Mouse (Mus musculus): ENCODE data around the gene Mns1.
A peak's percentile ranks its signal among the peaks of the same experiment; 100 is the strongest.
"Not testable (repeated sequence)": the region's sequence is repeated elsewhere in the genome, so short reads cannot be mapped to it uniquely, and the experiment has no call there.

Mns1 gene

DNA sequence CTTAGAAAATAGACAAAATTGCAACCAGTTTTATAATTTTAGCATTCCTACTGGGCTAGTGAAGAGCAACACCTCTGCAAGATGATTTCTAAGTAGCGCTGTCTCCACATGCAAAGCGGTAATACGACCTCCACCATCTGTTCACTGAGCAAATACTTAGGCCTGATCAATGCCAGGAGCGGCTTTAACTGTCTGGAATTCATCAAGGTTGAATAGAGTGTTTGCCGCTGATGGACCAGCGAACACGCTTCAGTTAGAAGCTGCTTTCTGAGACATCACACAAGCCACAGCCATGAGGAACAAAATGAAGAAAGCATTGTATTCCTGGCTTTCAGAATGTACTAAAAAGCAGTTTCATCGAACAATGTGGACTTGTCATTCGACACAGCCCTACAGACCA, 2.9 kb upstream of the Mns1 start:
- peak; percentile 34 for DNase-seq

DNA sequence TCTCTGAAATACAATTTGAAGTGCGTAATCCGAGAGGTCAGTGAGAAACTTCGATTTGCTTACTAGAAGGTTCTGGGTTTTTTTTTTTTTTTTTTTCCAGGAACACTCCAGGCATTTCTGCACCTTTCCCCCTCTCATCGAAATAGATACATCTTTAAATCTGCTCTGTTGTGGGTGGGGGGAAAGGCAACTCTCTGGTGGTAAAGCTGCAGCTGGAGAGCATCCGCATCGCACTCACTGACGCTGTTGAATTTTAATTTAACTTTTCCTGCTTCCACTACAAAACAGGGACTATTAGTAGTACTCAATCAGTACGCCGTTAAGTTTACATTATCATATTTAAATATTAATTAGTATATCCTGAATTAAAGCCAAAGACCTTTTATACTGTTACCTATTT, 938 bp downstream of the Mns1 start:
- no peak for DNase-seq

DNA sequence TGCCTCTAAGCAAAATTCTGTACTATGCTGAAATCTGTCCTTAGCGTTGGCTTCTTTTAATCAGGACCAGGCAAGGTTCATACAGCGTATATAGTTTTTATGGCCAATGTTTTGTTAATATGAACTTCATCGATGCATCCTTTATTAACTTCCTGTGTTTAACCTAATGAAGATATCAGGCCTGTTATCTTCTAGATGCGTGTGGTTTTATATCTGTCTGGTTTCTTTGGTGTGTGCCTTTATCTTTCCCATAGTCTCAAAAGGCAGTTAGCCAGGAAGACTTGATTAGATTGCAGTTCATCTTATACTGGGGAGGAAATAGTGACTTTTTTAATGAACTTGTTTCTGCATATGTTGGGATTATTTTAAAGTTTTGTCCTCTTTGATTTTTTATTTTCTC, 2.5 kb downstream of the Mns1 start:
- no peak for DNase-seq

GRCm38 (mm10) chr9:72440948-72441926, 3.4 kb downstream of the Mns1 start:
- DNase-seq = no peak

DNA sequence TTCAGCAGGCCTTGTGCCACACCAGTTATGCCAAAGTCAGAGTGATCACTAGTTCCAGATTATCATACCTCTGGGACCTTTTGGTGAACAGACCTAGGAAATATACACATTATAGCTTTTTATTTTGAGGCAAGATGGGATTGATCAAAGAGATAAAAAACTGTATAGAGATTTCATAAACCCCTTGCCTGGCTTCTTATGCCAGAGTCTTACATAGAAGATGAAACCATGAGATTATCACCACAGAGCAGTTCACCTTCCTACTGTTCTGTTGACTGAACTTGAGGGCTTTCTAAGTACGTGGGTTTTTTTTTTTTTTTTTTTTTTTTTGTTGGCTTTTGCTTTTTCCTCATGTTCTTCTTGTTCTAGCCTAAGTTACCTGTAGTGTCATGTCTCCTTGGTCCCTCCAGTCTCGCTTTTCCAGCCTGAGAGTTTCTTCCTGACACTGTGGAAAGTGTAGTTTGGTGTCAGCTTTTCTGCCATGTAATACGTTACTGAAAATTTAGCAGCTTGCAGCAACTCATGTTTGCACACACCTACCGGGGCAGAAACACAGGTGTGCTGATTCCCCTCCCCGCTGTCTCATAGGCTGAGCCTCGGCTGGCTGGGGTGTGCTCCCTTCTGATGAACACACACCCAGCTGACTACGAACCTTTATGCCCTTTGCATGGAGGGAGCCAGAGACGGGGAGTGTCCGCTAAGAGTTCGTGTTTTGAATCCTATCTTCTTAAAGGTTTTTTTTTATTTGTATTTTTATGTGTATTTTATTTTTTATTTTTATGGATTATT, 4.3 kb downstream of the Mns1 start:
- no peak for DNase-seq

- peak; percentile 45 for DNase-seq
Observed at GRCm38 (mm10) chr9:72448026-72448425, 10.2 kb downstream of the Mns1 start.

- DNase-seq = no peak
Observed at GRCm38 (mm10) chr9:72449367-72449766, 11.6 kb downstream of the Mns1 start.

DNA sequence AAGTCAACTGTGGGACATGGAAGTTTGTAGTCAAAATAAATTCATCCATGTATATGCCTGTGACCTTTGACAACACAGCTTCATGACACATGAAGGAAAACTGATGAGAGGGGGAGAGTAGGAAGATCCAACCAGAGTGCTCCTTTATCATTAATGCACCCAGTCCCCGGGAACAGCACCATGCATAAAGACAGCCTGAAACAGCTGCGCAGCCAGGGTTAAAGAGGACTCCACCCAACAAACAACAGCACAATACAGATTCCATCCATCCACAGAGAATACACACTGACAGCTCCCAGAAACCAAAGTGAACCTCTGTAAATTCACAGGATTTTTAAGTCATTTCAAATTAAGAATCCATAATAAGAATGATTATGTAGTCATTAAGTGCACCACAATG, 12.0 kb downstream of the Mns1 start:
- DNase-seq = no peak

DNA sequence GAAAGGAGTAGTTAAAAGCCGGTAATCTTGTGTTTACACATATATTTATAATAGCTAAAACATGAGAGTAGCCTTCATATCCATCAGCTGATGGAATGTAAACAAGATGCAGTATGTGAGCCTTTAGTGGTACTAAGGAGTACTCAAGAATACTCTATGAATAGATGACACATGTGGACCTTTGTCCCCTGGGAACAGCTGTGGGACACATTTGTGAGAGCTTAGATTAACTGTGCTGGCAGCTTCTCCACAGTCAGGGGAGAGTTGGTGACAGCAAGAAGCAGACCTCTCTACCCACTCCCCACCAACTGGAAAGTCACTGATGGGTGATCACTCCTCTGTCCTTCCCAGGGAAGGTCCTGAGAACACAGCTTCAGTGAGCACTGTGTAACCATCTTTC, 12.6 kb downstream of the Mns1 start:
- no peak for DNase-seq

GRCm38 (mm10) chr9:72451111-72451510, 13.3 kb downstream of the Mns1 start:
- no peak for DNase-seq

DNA sequence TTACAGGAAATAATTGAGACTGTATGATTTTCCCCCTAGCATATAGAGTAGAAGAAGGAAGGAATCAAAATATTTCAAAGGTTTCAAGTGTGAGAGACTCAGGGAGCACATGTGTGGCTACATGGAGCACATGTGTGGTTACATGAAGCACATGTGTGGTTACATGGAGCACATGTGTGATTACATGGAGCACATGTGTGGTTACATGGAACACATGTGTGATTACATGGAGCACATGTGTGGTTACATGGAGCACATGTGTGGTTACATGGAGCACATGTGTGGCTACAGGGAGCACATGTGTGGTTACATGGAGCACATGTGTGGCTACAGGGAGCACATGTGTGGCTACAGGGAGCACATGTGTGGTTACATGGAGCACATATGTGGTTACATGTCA, 16.5 kb downstream of the Mns1 start:
- DNase-seq = not testable (repeated sequence)

GRCm38 (mm10) chr9:72456374-72456773, 18.6 kb downstream of the Mns1 start:
- no peak for DNase-seq

- peak; percentile 81 for DNase-seq
Observed at GRCm38 (mm10) chr9:72458233-72458632, 20.4 kb downstream of the Mns1 start.

DNA sequence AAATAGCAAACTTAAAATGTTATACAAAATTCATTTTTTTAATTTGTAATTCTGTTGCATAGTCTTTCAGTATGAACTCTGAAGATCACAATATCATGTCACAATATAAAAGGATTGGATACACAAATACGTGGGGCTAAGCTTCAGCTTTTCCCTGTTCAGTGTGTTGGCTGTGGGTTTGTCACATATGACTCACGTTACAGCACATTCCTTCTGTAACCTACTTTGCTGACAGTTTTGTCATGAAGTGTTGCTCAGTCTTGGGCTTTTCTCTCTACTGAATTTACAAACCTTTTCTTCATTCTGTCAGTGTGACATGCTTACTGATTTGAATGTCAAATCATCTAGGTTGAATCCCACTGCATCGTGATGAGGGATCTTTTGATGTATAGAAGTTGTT, 21.9 kb downstream of the Mns1 start:
- DNase-seq = no peak

DNA sequence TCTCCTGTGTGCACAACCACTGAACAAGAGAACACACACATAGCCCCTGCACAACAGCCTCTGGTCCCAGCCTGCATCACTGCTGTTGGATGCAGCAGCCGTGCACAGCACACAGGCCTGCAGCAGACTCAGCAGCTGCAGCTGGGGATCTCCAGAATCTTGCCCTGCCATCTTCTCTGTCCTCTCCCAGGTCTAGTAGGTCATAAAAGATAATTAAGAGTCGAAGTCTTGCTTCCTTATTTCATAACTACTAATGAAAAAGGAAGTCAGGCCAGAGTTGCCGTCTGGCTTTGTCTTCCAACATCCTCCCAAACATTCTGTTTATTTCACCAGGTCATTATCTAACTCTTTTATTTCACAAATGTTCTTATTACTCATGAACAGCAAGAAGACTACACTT, 23.0 kb downstream of the Mns1 start:
- DNase-seq = no peak

DNA sequence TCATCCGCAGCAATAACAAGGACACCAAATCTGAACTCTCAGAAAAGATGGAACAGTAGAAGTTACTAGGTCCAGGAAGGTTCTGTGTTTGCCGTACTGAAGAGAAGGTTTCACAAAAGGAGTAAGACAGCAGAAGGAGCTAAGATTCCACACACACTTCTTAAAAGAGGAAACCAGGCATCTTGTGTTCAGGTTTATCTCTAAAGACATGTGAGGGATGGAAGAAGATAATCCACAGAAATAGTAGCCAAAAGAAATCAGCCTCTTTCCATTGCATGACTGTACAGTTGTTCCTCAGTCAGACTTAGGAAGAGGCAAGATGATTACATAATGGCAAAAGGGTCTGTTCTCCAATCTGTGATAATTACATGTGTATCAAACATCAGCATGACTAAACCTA, 24.6 kb downstream of the Mns1 start:
- no peak for DNase-seq

DNA sequence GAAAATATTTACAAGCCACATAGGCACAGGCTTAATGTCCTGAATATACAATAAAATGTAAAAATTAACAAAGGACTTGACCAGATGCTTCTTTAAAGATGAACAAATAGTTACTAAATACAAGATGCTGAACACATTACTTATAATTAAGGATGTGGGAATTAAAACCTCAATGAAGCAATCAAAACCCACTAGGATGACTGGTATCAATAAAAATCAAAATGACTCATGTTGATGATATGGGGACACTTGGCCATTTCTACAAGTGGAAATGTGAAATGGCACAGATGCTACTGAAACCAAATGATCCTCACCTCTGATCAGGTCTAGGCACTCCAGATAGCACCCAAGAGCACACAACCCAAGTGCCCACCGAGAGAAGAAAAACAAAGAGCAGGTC, 27.0 kb downstream of the Mns1 start:
- DNase-seq = no peak

DNA sequence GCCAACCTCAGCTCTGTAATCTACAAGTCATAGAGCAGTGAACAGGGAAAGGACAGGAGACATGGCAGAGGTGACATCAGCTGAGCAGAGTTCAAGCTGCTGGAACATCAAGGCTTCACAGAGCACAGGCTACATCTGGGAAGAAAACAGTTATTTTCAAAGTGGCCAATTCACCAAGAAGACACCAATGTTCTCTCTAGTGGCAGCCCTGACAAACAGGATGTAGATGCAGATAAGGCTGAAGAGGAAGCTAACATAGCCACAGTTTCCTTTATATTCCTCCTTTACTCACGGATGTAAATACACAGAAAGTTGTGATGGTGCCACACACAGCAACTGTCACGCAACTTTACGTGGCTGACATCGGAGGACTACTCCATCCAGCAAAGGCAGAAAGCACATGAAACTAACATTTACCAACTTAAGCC, 28.0 kb downstream of the Mns1 start:
- no peak for DNase-seq

GRCm38 (mm10) chr9:72467551-72468407, 30.0 kb downstream of the Mns1 start:
- peak; percentile 47 for DNase-seq

DNA sequence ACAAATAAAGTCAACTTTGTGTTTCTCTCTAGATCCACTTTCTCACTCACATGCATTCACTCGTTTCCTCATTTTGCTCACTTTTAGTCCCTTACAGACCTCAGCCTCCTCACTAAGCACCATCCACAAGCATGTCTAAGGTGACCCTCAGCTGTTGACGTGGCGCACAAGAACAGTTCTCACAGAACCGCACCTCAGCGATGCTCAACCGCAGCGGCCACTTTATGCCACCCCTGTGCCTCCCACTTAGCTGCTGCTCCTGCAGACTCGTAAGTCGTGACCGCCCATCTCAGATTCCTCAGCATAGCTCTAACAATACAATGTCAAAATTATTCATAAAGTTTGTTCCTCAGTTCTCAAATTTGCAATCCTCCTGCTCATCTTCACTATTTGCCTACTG, 30.8 kb downstream of the Mns1 start:
- no peak for DNase-seq

- no peak for DNase-seq
Observed at GRCm38 (mm10) chr9:72469851-72470250, 32.0 kb downstream of the Mns1 start.

GRCm38 (mm10) chr9:72475511-72475910, 37.7 kb downstream of the Mns1 start:
- DNase-seq = no peak

DNA sequence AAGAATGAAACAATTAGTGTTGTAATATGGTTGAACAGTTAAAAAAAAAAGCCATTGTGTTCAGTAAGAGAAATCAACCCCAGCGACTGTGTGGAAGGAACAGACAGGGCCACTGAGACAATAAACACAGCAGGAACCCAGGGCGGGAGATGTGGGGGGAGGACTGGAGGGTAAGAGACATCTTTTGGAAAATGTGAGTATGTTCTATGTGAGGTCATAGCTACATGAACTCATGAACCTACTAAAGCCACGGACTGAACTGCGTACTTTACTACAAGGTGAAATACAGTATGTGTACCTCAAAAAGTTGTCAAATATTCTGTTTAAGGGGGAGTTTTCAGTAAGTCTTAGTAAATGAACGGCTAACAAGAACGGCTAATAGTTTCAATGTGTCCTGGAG, 39.5 kb downstream of the Mns1 start:
- no peak for DNase-seq
